Mouse (Mus musculus) skeletal muscle tissue, adult 2 months (tissue): ENCODE data around the gene Kcnk18.

Experiments
- DNase-seq: peaks from one replicate; pipeline ENCODE4 v3.0.0-alpha.2; 2012; ENCODE audit warnings: low read depth, low spot score

The Kcnk18 gene

GRCm38 (mm10) chr19:59282001-59282400 is 63.0 kb downstream of the Kcnk18 start:
- no peak for DNase-seq
